Mouse (Mus musculus) forebrain, embryonic 10.5 days (tissue): Measurements from ENCODE around the gene Brd3. TPM values are rescaled to one million over a fixed set of nuclear protein-coding genes. Genes with fewer than 3 reads are reported as not detected.
A peak's percentile ranks its signal among the peaks of the same experiment; 100 is the strongest.

Experiments used
- DNase-seq: peaks from one replicate; pipeline ENCODE4 v3.0.0-alpha.2; 2017; ENCODE audit warnings: low spot score; ENCODE audit errors: extremely low spot score
- H3K27ac ChIP-seq: fragments of 300-500 bp; sonication (generic); 2 replicates; pipeline ENCODE4 v1.5.1; 2016; ENCODE audit warnings: mild to moderate bottlenecking
- H3K27me3 ChIP-seq: fragments of 300-500 bp; sonication (generic); 2 replicates; pipeline ENCODE4 v1.6.1; 2016; ENCODE audit warnings: mild to moderate bottlenecking; ENCODE audit not compliant: poor library complexity, severe bottlenecking
- H3K36me3 ChIP-seq: fragments of 300-500 bp; sonication (generic); replicated peaks from 2 replicates; pipeline ENCODE4 v1.6.1; 2016; ENCODE audit warnings: mild to moderate bottlenecking, moderate library complexity
- H3K4me1 ChIP-seq: fragments of 300-500 bp; sonication (generic); 2 replicates; pipeline ENCODE4 v1.6.1; 2016
- H3K4me3 ChIP-seq: fragments of 300-500 bp; sonication (generic); 2 replicates; pipeline ENCODE4 v1.5.1; 2016; ENCODE audit warnings: mild to moderate bottlenecking, moderate library complexity
- H3K9me3 ChIP-seq: fragments of 300-500 bp; sonication (generic); 2 replicates; pipeline ENCODE4 v1.6.1; 2016; ENCODE audit warnings: mild to moderate bottlenecking, moderate library complexity
- WGBS: fragments of 180-500 bp; shearing (Covaris S2); methylation state at CpG from one replicate; pipeline ENCODE4 v1.1.7; 2016; 5-methylcytosine and 5-hydroxymethylcytosine counted together
- polyA plus RNA-seq: library from polyadenylated mRNA; unstranded; fragments of >200 nt; fragmentation: Nextera tagmentation; extraction: Ambion mirVana; gene quantifications from 2 replicates; pipeline ENCODE4 v1.2.1, GENCODE M21; 2016

Brd3 gene
- polyA plus RNA-seq, 1 experiment from 2014 or later, result 152 TPM

DNA sequence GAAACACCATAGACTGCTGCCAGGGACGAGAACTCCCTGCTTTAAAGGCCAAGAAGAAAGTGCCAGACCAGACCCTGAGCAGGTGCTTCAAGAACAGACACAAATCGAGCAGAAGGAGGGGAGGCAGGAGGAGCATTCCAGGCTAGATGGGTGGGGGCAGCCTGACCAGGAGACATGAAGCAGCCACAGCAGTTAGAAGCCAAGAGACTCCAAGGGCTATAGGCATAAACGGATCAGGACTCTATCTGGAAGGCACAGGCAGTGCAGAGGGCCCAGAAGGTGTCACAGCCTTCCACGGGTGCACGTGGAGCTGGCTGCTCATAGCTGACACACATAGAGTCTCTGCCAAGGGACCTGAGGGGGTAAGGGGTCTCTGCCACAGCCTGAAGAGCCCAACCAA lies 47.3 kb downstream of the Brd3 start:
- Histone ChIP-seq H3K4me3 (no peak overlapping the region), H3K36me3 (peaks cover 99% of the 10 kb centered on the region), H3K9me3 (no peaks in the 10 kb centered on the region), H3K4me1 (no peaks in the 10 kb centered on the region), H3K27me3 (no peaks in the 10 kb centered on the region), H3K27ac (no peak overlapping the region)
- DNase-seq, result no peak
- WGBS, result 91% methylated on average over 5 of the region's 5 CpGs

DNA sequence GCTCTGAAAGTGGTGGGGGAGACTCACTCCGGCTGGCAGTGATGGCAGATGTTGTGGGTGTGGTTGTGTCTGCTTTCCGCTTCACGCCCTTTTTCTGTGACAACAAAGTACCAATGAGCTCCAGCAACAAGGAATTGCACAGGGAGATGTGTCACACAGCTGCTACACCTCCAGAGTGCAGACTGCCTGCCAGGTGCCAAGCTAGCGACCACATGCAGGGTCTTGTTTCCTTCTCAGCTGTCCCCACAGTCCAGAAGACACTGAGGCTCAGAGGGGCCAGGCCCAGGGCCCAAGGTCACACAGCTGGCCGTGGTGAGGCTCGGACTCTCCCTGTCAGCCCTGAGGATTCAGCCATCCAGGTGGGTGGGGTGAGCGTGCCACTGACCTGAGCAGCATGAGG lies 47.7 kb downstream of the Brd3 start:
- Histone ChIP-seq H3K27me3 (no peaks in the 10 kb centered on the region), H3K4me1 (no peaks in the 10 kb centered on the region), H3K9me3 (no peaks in the 10 kb centered on the region), H3K36me3 (peaks cover 100% of the 10 kb centered on the region), H3K4me3 (no peak overlapping the region), H3K27ac (no peak overlapping the region)
- no peak for DNase-seq
- WGBS, result 90% methylated on average over 7 of the region's 7 CpGs

DNA sequence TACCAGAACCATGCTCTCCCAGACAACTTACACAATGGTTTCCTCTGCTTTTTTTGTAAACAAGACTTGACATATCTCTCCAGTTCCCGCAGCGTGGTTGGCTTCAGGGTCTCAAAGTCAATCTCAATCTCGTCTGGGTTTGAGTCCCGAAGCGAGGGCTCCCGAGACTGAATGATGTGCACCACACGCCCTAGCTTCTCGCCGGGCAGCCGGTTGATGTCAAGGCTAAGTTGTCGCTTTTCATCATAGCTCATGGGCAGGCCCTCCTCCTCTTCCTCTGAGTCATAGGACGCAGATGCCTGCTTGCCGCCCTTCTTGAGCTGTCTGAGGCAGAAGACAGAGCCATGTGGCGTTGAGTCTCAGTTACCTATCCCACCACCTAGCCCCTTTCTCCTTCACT lies 57.2 kb downstream of the Brd3 start:
- peaks cover 98% of the 10 kb centered on the region for H3K36me3 ChIP-seq
- no peak for DNase-seq
- H3K4me1 ChIP-seq, result no peaks in the 10 kb centered on the region

DNA sequence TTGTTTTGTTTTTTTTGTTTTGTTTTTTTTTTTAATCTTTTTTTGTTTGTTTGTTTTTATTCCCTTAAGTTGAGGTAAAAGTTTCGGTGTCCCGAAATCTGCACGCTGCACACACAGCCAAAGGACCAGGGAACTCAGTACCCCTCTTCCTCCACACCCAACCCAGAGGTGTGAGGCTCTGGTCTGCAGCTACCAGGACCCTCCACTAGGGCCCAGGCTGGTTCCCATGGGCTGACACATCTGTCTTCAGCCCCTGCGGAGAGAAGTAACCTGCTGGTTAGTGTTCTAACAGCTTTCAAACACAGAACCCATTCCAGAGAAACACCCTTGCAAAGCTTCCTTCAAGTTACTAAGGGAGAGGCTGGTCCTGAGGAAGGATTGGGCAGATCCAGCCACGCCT lies 59.7 kb downstream of the Brd3 start:
- Histone ChIP-seq H3K9me3 (no peaks in the 10 kb centered on the region), H3K36me3 (peaks cover 88% of the 10 kb centered on the region), H3K27me3 (no peaks in the 10 kb centered on the region), H3K4me3 (no peak overlapping the region), H3K4me1 (peaks cover 10% of the 10 kb centered on the region), H3K27ac (no peak overlapping the region)
- DNase-seq, result no peak
- WGBS, result 91% methylated on average over 5 of the region's 5 CpGs

More for the DNA sequence above, 57.2 kb downstream of the Brd3 start:
- H3K9me3 ChIP-seq, result no peaks in the 10 kb centered on the region
- no peaks in the 10 kb centered on the region for H3K27me3 ChIP-seq
- no peak overlapping the region for H3K4me3 ChIP-seq
- 94% methylated on average over 14 of the region's 14 CpGs for WGBS
- no peak overlapping the region for H3K27ac ChIP-seq

DNA sequence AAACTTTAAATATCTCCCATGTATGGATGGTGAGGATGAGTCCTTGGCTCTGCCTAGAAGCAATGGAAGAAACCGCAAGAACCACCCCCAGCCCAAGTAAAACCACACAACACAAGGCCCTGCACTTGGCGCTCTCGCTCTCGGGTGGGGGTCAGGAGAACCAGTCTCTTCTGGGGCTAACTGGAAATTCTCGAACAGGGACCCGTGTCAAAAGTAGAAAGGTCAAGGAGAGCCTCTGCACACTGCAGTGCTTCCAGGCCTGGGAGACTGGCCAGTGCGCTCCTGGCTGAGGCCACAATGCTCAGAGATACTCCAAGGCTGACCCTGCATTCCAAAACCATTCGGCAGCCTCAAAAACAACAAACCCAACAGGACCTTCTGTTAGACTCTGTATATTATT lies 60.6 kb downstream of the Brd3 start:
- Histone ChIP-seq H3K27me3 (no peaks in the 10 kb centered on the region), H3K36me3 (peaks cover 78% of the 10 kb centered on the region), H3K27ac (no peak overlapping the region), H3K4me1 (peaks cover 18% of the 10 kb centered on the region), H3K9me3 (no peaks in the 10 kb centered on the region), H3K4me3 (no peak overlapping the region)
- 97% methylated on average over 8 of the region's 8 CpGs for WGBS
- no peak for DNase-seq

DNA sequence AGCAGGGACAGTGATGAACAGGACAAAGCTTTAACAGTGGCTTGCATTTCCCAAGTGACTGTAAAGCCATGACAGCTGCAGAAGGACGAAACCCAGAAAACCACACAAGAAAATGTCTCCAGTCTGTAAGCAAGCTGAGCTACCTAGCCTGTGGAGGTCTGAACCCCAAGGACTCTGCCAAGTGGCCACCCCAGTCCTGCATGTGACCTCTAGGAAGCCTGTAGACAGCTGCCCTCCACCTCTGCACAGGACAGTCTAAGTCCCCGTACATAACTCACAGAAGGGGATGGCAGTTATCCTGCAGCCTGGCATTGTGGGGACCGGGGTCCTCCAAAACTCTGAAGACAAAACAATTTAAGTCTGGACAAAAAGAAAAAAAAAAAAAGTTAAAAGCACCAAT lies 61.6 kb downstream of the Brd3 start:
- WGBS, result 95% methylated on average over 3 of the region's 3 CpGs
- Histone ChIP-seq H3K27ac (no peak overlapping the region), H3K27me3 (no peaks in the 10 kb centered on the region), H3K9me3 (no peaks in the 10 kb centered on the region), H3K36me3 (peaks cover 69% of the 10 kb centered on the region), H3K4me1 (peaks cover 20% of the 10 kb centered on the region), H3K4me3 (no peak overlapping the region)
- no peak for DNase-seq

DNA sequence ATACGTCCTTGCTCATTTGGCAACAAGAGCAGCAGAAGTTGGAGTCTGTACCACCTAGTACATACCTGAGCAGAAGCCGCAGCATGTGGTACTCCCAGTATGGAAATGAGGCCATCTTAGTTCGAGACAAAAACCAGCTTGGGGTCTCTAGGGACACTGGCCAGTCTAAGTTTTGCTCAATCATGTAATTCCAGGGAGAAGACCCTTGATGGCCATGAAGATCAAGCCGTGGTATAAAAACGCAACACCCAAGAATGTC lies 64.1 kb downstream of the Brd3 start:
- Histone ChIP-seq H3K4me1 (peaks cover 23% of the 10 kb centered on the region), H3K4me3 (peak overlapping the region; percentile 71), H3K9me3 (no peaks in the 10 kb centered on the region), H3K36me3 (peaks cover 43% of the 10 kb centered on the region), H3K27ac (no peak overlapping the region), H3K27me3 (no peaks in the 10 kb centered on the region)
- no peak for DNase-seq
- 80% methylated on average over 5 of the region's 5 CpGs for WGBS

DNA sequence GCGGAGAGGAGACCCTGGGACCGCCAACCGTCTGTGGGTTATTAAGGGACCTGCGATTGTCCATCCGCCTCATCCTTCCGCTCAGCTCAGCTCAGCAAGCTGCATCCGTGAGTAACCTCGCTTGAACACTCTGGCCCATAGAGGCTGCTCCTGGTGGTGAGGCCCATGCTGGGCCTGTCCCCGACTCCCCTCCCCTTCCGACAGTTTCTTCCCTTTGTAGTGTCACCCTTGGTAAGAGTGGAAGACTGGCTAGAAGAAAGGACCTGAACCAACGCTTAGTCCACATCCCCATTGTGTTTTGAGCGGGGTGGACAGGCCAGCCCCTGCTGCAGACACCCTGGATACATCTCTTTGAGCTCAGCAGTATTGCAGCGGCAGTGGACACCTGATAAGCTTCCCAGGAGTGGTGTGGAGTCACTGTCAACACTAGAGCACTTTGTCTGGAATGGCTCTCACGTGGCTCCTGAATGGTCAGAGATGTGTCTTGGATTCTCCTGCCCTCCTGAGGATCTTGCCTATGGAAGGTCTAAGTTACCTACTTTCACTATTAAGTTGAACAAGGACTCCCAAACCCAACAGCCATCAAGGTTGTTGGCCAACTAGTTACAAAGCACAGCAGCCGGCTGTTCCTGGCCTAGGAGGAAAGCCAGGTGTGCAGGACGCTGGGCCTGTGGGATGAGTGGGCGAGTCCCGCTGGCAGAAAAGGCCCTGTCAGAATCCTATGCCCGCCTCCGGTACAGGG lies 64.6 kb downstream of the Brd3 start:
- DNase-seq, result no peak
- H3K27me3 ChIP-seq, result no peaks in the 10 kb centered on the region
- peak overlapping the region; percentile 88 for H3K27ac ChIP-seq
- WGBS, result 35% methylated on average over 20 of the region's 20 CpGs
- H3K36me3 ChIP-seq, result peaks cover 38% of the 10 kb centered on the region
- H3K4me3 ChIP-seq, result peak overlapping the region; percentile 71
- H3K4me1 ChIP-seq, result peaks cover 26% of the 10 kb centered on the region
- H3K9me3 ChIP-seq, result no peaks in the 10 kb centered on the region

DNA sequence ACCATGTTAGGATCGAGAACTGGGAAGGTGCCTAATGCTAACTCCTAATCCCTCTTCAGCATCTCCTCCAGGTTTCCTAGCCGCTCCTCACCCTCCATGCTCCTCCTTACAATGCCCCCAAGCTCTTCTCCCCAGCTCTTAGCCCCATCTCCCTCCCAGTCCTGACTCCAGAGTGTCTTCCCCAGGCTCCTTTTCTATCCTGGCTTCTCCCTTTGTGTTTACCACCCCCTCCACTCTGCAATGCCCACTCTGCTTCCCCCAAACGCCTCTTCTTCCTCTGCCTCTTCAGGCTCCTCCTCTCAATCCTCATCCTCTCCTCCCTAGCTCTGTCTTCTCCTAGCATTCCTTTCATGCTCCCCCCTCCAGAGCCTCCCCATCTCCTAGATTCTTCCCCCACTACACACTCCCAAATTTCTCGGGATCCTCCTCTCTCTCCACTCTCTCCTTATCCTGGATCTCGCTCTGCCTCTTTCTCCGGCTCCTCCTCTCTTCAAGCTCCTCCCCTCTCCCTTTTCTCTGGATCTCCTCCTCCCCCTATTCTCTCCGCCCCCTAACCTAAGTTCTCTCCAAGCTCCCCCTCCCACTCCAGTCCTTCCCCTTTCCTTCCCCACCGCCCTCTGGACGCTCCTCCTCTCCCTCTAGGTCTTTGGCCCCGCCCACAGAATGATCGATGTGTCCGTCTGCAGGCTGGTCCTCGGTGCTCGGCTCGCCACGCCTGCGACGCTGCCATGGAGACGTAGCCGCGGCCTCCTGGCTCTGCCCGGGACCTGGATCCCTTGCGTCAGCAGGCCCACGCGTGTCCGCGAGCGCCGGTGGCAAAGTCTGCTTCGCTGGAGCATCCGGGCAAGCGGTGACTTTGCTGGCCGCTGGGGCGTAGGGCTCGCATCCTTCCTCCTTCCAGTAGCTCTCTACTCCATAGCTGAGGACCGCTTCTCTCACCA lies 65.4 kb downstream of the Brd3 start, which contains the start of gene Brd3os:
Gene Brd3os (plus strand): TSS at position 558 of the 941 bp plus-strand sequence.
- peak within 1 kb of the TSS; percentile 71 for H3K4me3 ChIP-seq
- peak; percentile 99 for DNase-seq
- H3K36me3 ChIP-seq, result peaks cover 30% of the 10 kb centered on the region
- 2% methylated on average over 36 of the region's 36 CpGs for WGBS
- H3K9me3 ChIP-seq, result no peaks in the 10 kb centered on the region
- no peaks in the 10 kb centered on the region for H3K27me3 ChIP-seq
- H3K4me1 ChIP-seq, result peaks cover 26% of the 10 kb centered on the region
- peak within 1 kb of the TSS; percentile 88 for H3K27ac ChIP-seq

DNA sequence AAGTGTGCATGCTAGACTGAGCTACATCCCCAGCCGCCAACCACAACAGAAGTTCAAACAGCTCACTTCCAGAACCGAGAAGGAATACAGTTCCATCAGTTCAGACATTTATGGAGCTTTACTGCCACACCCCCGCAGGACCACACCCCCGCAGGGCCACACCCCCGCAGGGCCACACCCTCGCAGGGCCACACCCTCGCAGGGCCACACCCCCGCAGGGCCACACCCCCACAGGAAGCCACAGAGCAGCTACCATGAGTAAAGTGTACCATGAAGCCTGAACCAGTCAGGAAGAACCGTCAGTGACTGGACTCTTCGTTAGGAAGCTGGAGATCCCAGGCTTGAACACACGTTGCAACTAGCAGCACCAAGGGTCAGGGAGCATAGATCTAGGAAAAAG lies 69.2 kb downstream of the Brd3 start:
- Histone ChIP-seq H3K9me3 (no peaks in the 10 kb centered on the region), H3K4me1 (peaks cover 28% of the 10 kb centered on the region), H3K27ac (no peak overlapping the region), H3K27me3 (no peaks in the 10 kb centered on the region), H3K36me3 (no peaks in the 10 kb centered on the region), H3K4me3 (no peak overlapping the region)
- 26% methylated on average over 11 of the region's 11 CpGs for WGBS
- DNase-seq, result no peak

DNA sequence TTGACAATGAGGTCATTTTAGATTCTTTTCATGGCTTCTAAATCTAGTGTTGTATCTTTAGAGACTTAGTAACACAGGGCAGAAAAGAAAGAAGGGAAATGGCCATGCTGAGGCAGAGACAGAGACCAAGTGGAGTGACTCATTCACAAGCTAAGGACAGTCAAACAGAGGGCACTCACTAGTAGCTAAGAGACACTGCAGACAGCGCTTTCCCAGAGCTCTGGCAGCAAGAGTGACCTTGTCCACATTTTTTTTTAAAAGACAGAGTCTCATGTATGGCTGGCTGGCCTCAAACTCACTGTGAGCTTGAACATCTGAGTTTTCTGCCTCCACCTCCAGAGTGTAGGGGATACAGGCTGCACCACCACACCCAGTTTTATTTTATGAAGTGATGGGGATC lies 69.6 kb downstream of the Brd3 start:
- WGBS, result 61% methylated on average over 1 of the region's 1 CpGs
- no peaks in the 10 kb centered on the region for H3K36me3 ChIP-seq
- no peak overlapping the region for H3K27ac ChIP-seq
- H3K4me3 ChIP-seq, result no peak overlapping the region
- H3K27me3 ChIP-seq, result no peaks in the 10 kb centered on the region
- no peak for DNase-seq
- H3K9me3 ChIP-seq, result no peaks in the 10 kb centered on the region
- peaks cover 24% of the 10 kb centered on the region for H3K4me1 ChIP-seq

DNA sequence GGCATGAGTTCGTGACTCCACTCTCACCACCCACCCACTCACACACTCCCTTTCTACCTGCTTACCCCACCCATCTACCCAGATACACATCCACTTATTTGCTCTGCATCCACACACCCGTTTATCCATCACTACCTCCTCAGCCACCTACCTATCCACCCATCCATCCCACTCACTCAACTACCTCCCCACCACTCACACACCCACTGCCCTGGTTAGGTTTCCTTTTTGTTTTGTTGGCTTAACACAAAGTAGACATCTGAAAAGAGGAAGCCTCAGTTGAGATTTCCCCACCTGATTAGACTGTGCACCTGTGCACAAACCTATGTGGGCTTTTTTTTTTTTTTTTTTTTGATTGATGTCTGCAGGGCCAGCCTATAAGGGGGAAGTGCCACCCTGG lies 74.9 kb downstream of the Brd3 start:
- Histone ChIP-seq H3K36me3 (no peaks in the 10 kb centered on the region), H3K4me3 (no peak overlapping the region), H3K27me3 (peaks cover 3% of the 10 kb centered on the region; the same call in 1 of the 2 replicates), H3K4me1 (peaks cover 14% of the 10 kb centered on the region), H3K27ac (no peak overlapping the region), H3K9me3 (no peaks in the 10 kb centered on the region)
- DNase-seq, result no peak
- 81% methylated on average over 2 of the region's 2 CpGs for WGBS

DNA sequence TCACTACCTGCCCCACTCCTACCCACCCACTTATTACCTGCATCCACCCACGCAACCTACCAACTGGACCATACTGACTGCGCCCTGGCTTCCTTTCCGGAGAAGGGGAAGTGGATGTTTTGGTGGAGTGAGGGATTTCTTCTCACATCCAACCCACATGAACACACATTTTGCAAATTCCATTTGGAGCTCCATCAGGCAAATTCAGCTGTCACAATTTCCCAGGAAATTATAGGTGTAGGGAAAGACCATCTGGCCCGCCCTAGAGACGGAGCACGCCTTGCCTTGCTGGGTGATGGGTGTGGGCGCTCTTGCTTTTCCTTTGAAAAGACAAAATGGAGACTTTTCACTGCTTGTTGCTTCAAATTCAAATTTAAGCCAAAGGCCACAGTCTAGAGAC lies 76.8 kb downstream of the Brd3 start:
- WGBS, result 95% methylated on average over 7 of the region's 7 CpGs
- no peaks in the 10 kb centered on the region for H3K36me3 ChIP-seq
- H3K27ac ChIP-seq, result no peak overlapping the region

More for the DNA sequence above, 76.8 kb downstream of the Brd3 start:
- Histone ChIP-seq H3K4me1 (peaks cover 31% of the 10 kb centered on the region), H3K27me3 (peaks cover 4% of the 10 kb centered on the region; the same call in 1 of the 2 replicates), H3K9me3 (no peaks in the 10 kb centered on the region), H3K4me3 (no peak overlapping the region)
- no peak for DNase-seq
